Mouse (Mus musculus) heart, postnatal 10 days (tissue): ENCODE measurements at regions not wholly inside any gene's neighbourhood (a gene's known extent, or its start where the extent isn't known, plus 50 kb on each side); places are given as distances from the start of the nearest gene placed in this dataset.

Experiments used
- DNase-seq, 2 experiments: peaks; one replicate each; pipeline ENCODE4 v3.0.0; 2021
- intact Hi-C: fragments of 180-260 bp; cut with DNase I; formaldehyde crosslinking; loops from one replicate; pipeline ENCODE4 v1.15.1; 2025

- DNase-seq = no peak
- intact Hi-C loops = no loop called here
Measured at GRCm38 (mm10) chr4:87718166-87718805, 314.9 kb downstream of the Mllt3 start.

GRCm38 (mm10) chr4:87715212-87715933 is 317.8 kb downstream of the Mllt3 start:
- intact Hi-C loops = no loop called here
- no peak for DNase-seq

GRCm38 (mm10) chr4:87712691-87713090 is 320.5 kb downstream of the Mllt3 start:
- intact Hi-C loops = no loop called here
- no peak for DNase-seq

GRCm38 (mm10) chr4:87712286-87712685 is 320.9 kb downstream of the Mllt3 start:
- intact Hi-C loops = no loop called here
- no peak for DNase-seq

- intact Hi-C loops = no loop called here
- DNase-seq = no peak
Measured at GRCm38 (mm10) chr4:87711185-87711827, 321.9 kb downstream of the Mllt3 start.

- DNase-seq = no peak
Measured at GRCm38 (mm10) chr4:87708981-87709645, 324.1 kb downstream of the Mllt3 start.

GRCm38 (mm10) chr4:87707386-87707785 is 325.8 kb downstream of the Mllt3 start:
- DNase-seq = no peak
- intact Hi-C loops = no loop called here

More at GRCm38 (mm10) chr4:87708981-87709645, 324.1 kb downstream of the Mllt3 start:
- intact Hi-C loops = no loop called here

GRCm38 (mm10) chr4:87702834-87703233 is 330.3 kb downstream of the Mllt3 start:
- intact Hi-C loops = no loop called here
- no peak for DNase-seq

- intact Hi-C loops = no loop called here
- no peak for DNase-seq
Measured at GRCm38 (mm10) chr4:87702290-87702689, 330.9 kb downstream of the Mllt3 start.

GRCm38 (mm10) chr4:87701024-87701423 is 332.1 kb downstream of the Mllt3 start:
- no peak for DNase-seq
- intact Hi-C loops = no loop called here

- intact Hi-C loops = no loop called here
- DNase-seq = no peak
Measured at GRCm38 (mm10) chr4:87700508-87700907, 332.7 kb downstream of the Mllt3 start.

GRCm38 (mm10) chr4:87699586-87699985 is 333.6 kb downstream of the Mllt3 start:
- intact Hi-C loops = no loop called here
- no peak for DNase-seq

GRCm38 (mm10) chr4:87698750-87699149 is 334.4 kb downstream of the Mllt3 start:
- no peak for DNase-seq
- intact Hi-C loops = no loop called here

- intact Hi-C loops = no loop called here
- DNase-seq = no peak
Measured at GRCm38 (mm10) chr4:87696921-87697320, 336.2 kb downstream of the Mllt3 start.

GRCm38 (mm10) chr4:87695811-87696210 is 337.4 kb downstream of the Mllt3 start:
- no peak for DNase-seq
- intact Hi-C loops = no loop called here

- intact Hi-C loops = no loop called here
- no peak for DNase-seq
Measured at GRCm38 (mm10) chr4:87692741-87693140, 340.4 kb downstream of the Mllt3 start.

GRCm38 (mm10) chr4:87684952-87685351 is 348.2 kb downstream of the Mllt3 start:
- intact Hi-C loops = no loop called here
- DNase-seq = no peak

GRCm38 (mm10) chr4:87682783-87683182 is 350.4 kb downstream of the Mllt3 start:
- no peak for DNase-seq
- intact Hi-C loops = no loop called here

GRCm38 (mm10) chr4:87671101-87671500 is 362.1 kb downstream of the Mllt3 start:
- intact Hi-C loops = no loop called here
- no peak for DNase-seq

- intact Hi-C loops = no loop called here
- DNase-seq = no peak
Measured at GRCm38 (mm10) chr4:87670167-87670566, 363.0 kb downstream of the Mllt3 start.

- no peak for DNase-seq
- intact Hi-C loops = no loop called here
Measured at GRCm38 (mm10) chr4:87669480-87669879, 363.7 kb downstream of the Mllt3 start.
